Mouse (Mus musculus): ENCODE data around the gene Usp50. TPM values are rescaled to one million over a fixed set of nuclear protein-coding genes. Genes with fewer than 3 reads are reported as not detected.

Usp50 gene
- polyA plus RNA-seq, 1 experiment from 2014 or later, result 1.9 TPM

DNA sequence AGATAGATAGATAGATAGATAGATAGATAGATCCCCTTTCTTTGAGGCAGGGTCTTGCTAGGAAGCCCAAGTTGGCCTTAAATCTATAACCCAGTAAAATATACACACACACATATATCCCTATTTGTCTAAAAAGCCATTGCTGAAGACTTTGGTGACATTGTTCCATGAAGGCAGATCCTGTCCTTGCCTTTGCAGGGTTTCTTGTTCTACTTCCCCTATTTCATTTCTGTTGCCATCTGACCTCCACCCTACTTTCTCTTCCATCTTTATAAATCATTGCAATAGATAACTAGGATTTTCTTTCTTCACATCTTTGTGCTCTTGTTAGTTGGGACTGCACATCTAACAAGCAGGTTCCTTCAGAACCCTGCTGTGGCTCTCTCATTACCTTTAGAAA is 70.3 kb downstream of the Usp50 start:
- Histone ChIP-seq H3K4me1 (ENCODE audit: control insufficient read depth, insufficient read depth, low read length) (peaks cover 8% of the 10 kb centered on the region), H3K27me3 (ENCODE audit: control insufficient read depth, insufficient read depth, low read depth, low read length) (no peaks in the 10 kb centered on the region), H3K9me3 (replicated peaks; ENCODE audit: control insufficient read depth, low read length, poor library complexity, severe bottlenecking) (no peaks in the 10 kb centered on the region), H3K36me3 (ENCODE audit: control insufficient read depth, insufficient read depth, low read length) (no peaks in the 10 kb centered on the region), H3K4me2 (ENCODE audit: low read length) (no peak overlapping the region), H3K9ac (ENCODE audit: low read depth, low read length) (no peak overlapping the region), H3K27ac (ENCODE audit: low read length) (no peak overlapping the region), H3K4me3 (ENCODE audit: low read depth, low read length) (no peak overlapping the region)
- no peak for ATAC-seq

DNA sequence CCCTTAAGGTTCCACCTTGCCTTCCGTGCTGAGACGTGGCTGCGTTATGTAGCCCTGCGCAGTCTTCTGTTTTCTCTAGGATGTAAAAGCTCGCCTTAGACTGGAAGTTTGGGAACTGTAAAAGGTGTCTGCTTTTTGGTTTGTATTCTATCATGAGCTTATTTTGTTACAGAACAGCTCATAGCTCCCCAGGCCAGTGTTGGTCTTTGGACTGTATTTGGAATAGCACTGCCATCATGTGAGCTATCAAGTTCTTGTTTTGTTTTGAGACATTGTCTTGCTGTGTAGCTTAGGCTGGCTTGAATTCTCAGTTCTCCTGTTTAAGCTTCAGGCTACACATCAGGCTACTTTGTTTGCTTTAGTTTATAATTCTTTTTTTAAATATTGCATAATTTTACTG is 70.7 kb downstream of the Usp50 start:
- H3K36me3 ChIP-seq (ENCODE audit: control insufficient read depth, insufficient read depth, low read length), result no peaks in the 10 kb centered on the region
- no peak overlapping the region for H3K4me2 ChIP-seq (ENCODE audit: low read length)
- H3K27me3 ChIP-seq (ENCODE audit: control insufficient read depth, insufficient read depth, low read depth, low read length), result no peaks in the 10 kb centered on the region
- WGBS, result 98% methylated on average over 5 of the region's 5 CpGs
- H3K4me3 ChIP-seq (ENCODE audit: low read depth, low read length), result no peak overlapping the region
- H3K27ac ChIP-seq (ENCODE audit: low read length), result no peak overlapping the region
- H3K4me1 ChIP-seq (ENCODE audit: control insufficient read depth, insufficient read depth, low read length), result peaks cover 10% of the 10 kb centered on the region
- ATAC-seq, result no peak
- H3K9me3 ChIP-seq (replicated peaks; ENCODE audit: control insufficient read depth, low read length, poor library complexity, severe bottlenecking), result no peaks in the 10 kb centered on the region
- no peak overlapping the region for H3K9ac ChIP-seq (ENCODE audit: low read depth, low read length)

DNA sequence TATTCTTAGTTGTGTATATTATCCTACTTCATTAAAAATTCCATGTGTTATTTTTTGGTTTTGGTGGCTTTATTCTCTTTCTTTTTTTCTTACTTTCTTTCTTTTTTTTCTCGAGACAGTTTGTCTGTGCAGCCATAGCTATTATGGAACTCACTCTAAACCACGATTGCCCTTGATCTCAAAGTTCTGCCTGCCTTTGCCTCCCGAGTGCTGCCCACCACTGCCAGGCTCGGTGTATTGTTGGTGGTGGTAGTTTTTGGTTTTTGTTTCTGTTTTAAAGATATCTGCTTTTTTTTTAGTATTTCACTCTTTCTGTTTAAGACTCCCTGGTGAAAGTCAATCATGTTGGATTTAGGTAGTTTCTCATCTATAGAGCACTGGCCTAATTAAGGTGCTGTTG is 74.9 kb downstream of the Usp50 start:
- WGBS, result 84% methylated on average over 4 of the region's 4 CpGs
- no peak overlapping the region for H3K9ac ChIP-seq (ENCODE audit: low read depth, low read length)
- peaks cover 7% of the 10 kb centered on the region for H3K27me3 ChIP-seq (ENCODE audit: control insufficient read depth, insufficient read depth, low read depth, low read length)
- H3K4me1 ChIP-seq (ENCODE audit: control insufficient read depth, insufficient read depth, low read length), result peaks cover 10% of the 10 kb centered on the region
- H3K27ac ChIP-seq (ENCODE audit: low read length), result no peak overlapping the region
- peak overlapping the region; percentile 86 for H3K4me2 ChIP-seq (ENCODE audit: low read length)
- no peak for ATAC-seq
- no peak overlapping the region for H3K4me3 ChIP-seq (ENCODE audit: low read depth, low read length)
- H3K9me3 ChIP-seq (replicated peaks; ENCODE audit: control insufficient read depth, low read length, poor library complexity, severe bottlenecking), result no peaks in the 10 kb centered on the region
- H3K36me3 ChIP-seq (ENCODE audit: control insufficient read depth, insufficient read depth, low read length), result no peaks in the 10 kb centered on the region

DNA sequence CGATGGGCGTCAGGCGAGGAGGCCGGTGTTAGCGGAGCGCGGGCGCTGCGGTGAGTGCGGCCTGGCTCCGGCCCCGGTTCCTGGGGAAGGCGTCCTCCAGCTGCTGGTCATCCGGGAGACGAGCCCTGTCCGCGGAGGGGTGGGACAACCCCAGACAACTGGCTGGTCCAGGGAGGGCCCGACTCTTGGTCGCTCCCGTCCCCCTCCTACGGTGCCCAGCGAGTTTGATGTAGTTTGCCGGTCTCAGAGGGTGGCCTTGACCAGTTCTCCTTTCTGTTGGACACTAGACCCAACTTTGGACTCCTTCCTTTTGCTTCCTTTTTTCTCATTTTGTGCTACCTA is 75.9 kb downstream of the Usp50 start:
- Histone ChIP-seq H3K36me3 (ENCODE audit: control insufficient read depth, insufficient read depth, low read length) (no peaks in the 10 kb centered on the region), H3K9me3 (replicated peaks; ENCODE audit: control insufficient read depth, low read length, poor library complexity, severe bottlenecking) (no peaks in the 10 kb centered on the region), H3K27me3 (ENCODE audit: control insufficient read depth, insufficient read depth, low read depth, low read length) (peaks cover 7% of the 10 kb centered on the region), H3K4me2 (ENCODE audit: low read length) (peak overlapping the region; percentile 86), H3K9ac (ENCODE audit: low read depth, low read length) (peak overlapping the region; percentile 89), H3K4me1 (ENCODE audit: control insufficient read depth, insufficient read depth, low read length) (peaks cover 10% of the 10 kb centered on the region), H3K27ac (ENCODE audit: low read length) (peak overlapping the region; percentile 88), H3K4me3 (ENCODE audit: low read depth, low read length) (peak overlapping the region; percentile 92)
- ATAC-seq, result peak; percentile 90
- 0% methylated on average over 22 of the region's 23 CpGs for WGBS

DNA sequence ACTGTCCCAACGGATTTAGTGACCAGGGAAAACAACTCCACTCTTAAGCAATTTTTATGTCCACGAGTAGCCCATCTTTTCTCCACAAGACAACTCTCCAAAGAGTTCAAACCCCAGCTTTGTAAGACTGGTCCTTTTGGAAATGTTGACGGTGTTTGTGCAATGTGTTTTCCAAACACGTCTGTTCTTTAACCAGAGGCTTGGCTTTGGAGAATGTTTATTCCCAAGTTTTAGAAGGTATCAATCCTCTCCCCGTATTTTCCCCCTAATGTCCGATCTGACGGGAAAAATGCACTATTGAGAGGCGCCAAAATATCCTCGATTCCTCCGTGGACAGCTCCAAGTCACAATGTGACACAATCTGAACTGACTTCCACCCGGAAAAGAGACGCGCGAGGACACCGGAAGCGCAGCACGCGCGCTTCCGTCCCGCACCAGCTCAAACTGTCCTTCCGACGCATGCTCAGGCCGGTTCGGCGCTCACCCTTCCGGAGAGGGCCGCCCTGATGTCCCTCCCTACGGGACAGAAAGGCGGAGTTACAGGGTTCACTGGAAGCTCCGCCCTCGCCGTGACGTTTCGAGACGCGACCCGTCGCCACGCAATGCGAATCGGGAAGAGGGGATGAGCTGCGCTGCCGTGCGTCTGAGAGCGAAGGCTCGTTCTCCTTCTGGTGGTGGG is 76.4 kb downstream of the Usp50 start, which contains the start of gene Usp8:
Usp8 (plus strand) TSS at position 570 of the 679 bp plus-strand sequence.
- ATAC-seq, result peak; percentile 100
- H3K4me1 ChIP-seq (ENCODE audit: control insufficient read depth, insufficient read depth, low read length), result peaks cover 10% of the 10 kb centered on the region
- peak within 1 kb of the TSS; percentile 86 for H3K4me2 ChIP-seq (ENCODE audit: low read length)
- peak within 1 kb of the TSS; percentile 89 for H3K9ac ChIP-seq (ENCODE audit: low read depth, low read length)
- H3K36me3 ChIP-seq (ENCODE audit: control insufficient read depth, insufficient read depth, low read length), result no peaks in the 10 kb centered on the region
- H3K27ac ChIP-seq (ENCODE audit: low read length), result peak within 1 kb of the TSS; percentile 88
- no peaks in the 10 kb centered on the region for H3K9me3 ChIP-seq (replicated peaks; ENCODE audit: control insufficient read depth, low read length, poor library complexity, severe bottlenecking)
- H3K4me3 ChIP-seq (ENCODE audit: low read depth, low read length), result peak within 1 kb of the TSS; percentile 92
- peaks cover 7% of the 10 kb centered on the region for H3K27me3 ChIP-seq (ENCODE audit: control insufficient read depth, insufficient read depth, low read depth, low read length)
- 2% methylated on average over 47 of the region's 47 CpGs for WGBS

DNA sequence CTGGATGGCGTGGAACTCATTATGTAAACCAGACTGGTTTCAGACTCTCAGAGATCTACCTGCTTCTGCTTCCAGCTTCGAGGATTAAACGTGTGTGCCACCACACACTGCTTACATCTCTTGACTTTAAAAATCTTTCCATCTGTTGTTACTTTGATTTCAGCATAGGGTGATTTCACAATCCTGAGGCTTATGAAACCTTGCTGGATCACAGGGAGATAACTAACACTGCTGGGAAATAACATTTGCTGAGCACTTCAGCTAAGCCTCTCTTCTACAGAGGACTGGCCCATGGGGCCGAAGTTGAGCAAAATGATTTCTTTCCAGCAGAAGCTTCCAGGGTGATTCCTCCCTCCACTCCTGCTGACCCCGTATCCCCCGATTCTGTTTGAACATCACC is 88.0 kb downstream of the Usp50 start:
- no peaks in the 10 kb centered on the region for H3K9me3 ChIP-seq (replicated peaks; ENCODE audit: control insufficient read depth, low read length, poor library complexity, severe bottlenecking)
- H3K27me3 ChIP-seq (ENCODE audit: control insufficient read depth, insufficient read depth, low read depth, low read length), result no peaks in the 10 kb centered on the region; the same call in 1 of the 2 replicates
- H3K4me3 ChIP-seq (ENCODE audit: low read depth, low read length), result no peak overlapping the region
- no peak overlapping the region for H3K27ac ChIP-seq (ENCODE audit: low read length)
- no peak overlapping the region for H3K4me2 ChIP-seq (ENCODE audit: low read length)
- H3K36me3 ChIP-seq (ENCODE audit: control insufficient read depth, insufficient read depth, low read length), result no peaks in the 10 kb centered on the region
- H3K4me1 ChIP-seq (ENCODE audit: control insufficient read depth, insufficient read depth, low read length), result no peaks in the 10 kb centered on the region
- no peak for ATAC-seq
- WGBS, result 86% methylated on average over 6 of the region's 6 CpGs
- H3K9ac ChIP-seq (ENCODE audit: low read depth, low read length), result no peak overlapping the region

DNA sequence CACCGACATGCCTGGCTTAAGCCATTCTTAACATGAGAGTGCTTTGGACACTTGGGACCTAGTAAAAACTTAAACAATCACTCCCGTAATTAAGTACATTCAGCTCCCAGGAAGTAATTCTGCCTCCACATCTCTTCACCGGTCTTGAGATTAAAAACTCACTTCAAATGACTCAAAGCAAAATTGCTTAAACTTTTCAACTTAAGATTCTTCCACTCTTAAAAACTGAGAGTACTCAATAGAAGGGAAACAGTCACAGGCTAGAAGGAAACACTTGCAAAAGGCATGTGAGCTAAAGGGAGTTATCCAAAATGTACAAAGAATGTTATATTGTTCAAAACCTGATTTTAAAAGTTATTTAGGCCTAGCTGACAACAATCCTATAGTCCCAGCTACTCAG is 92.0 kb downstream of the Usp50 start:
- WGBS, result 78% methylated on average over 3 of the region's 3 CpGs
- Histone ChIP-seq H3K27me3 (ENCODE audit: control insufficient read depth, insufficient read depth, low read depth, low read length) (no peaks in the 10 kb centered on the region), H3K4me3 (ENCODE audit: low read depth, low read length) (no peak overlapping the region), H3K27ac (ENCODE audit: low read length) (no peak overlapping the region), H3K4me2 (ENCODE audit: low read length) (no peak overlapping the region), H3K9ac (ENCODE audit: low read depth, low read length) (no peak overlapping the region), H3K36me3 (ENCODE audit: control insufficient read depth, insufficient read depth, low read length) (no peaks in the 10 kb centered on the region), H3K9me3 (replicated peaks; ENCODE audit: control insufficient read depth, low read length, poor library complexity, severe bottlenecking) (no peaks in the 10 kb centered on the region), H3K4me1 (ENCODE audit: control insufficient read depth, insufficient read depth, low read length) (no peaks in the 10 kb centered on the region)
- no peak for ATAC-seq

DNA sequence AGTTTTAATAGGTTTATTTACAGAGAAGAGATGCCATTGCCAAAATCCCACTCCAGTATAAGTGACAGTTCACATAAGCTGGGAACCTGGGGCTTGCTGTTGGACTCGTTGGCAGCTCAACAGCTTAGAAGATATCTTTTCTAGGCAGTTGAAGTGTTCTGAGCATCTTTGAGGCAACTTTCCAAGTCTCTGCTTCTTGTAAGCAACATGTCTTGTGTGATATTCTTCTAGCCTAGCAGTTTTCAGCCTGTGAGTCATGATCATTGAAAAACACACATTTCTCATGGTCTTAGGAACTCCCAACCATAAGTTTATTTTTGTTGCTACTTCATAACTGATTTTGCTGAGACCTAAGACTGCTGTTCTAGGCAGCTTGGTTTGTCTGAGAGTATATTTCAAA is 100.3 kb downstream of the Usp50 start:
- ATAC-seq, result no peak
- H3K27me3 ChIP-seq (ENCODE audit: control insufficient read depth, insufficient read depth, low read depth, low read length), result no peaks in the 10 kb centered on the region
- no peaks in the 10 kb centered on the region for H3K4me1 ChIP-seq (ENCODE audit: control insufficient read depth, insufficient read depth, low read length)
- H3K9me3 ChIP-seq (replicated peaks; ENCODE audit: control insufficient read depth, low read length, poor library complexity, severe bottlenecking), result 0 out of 2 replicates have a peak, but pooled peaks cover 3% of the 10 kb centered on the region
- peaks cover 4% of the 10 kb centered on the region for H3K36me3 ChIP-seq (ENCODE audit: control insufficient read depth, insufficient read depth, low read length)
- H3K4me3 ChIP-seq (ENCODE audit: low read depth, low read length), result no peak overlapping the region
- 90% methylated on average over 1 of the region's 1 CpGs for WGBS
- no peak overlapping the region for H3K9ac ChIP-seq (ENCODE audit: low read depth, low read length)
- H3K27ac ChIP-seq (ENCODE audit: low read length), result no peak overlapping the region
- no peak overlapping the region for H3K4me2 ChIP-seq (ENCODE audit: low read length)

DNA sequence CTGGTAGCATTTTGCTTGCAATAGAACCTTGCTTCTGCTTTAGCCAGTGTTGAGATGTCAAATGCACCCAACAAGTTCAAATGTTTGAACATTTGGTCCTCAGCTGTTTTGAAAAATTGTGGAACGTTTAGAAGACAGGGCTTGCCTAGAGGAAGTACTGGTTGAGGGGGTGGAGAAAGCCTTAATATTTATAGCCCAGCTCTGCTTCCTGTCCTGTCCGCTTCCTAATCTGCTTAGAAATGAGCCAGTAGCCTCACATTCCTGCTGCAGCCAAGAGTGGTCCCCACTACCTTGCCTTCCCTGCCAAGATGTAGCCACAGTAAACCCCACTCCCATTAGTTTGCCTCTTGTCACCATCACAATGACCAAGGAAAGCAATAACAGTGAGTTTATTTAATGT is 100.9 kb downstream of the Usp50 start:
- 92% methylated on average over 2 of the region's 2 CpGs for WGBS
- Histone ChIP-seq H3K4me1 (ENCODE audit: control insufficient read depth, insufficient read depth, low read length) (0 out of 2 replicates have a peak, but pooled peaks cover 2% of the 10 kb centered on the region), H3K4me2 (ENCODE audit: low read length) (no peak overlapping the region), H3K27ac (ENCODE audit: low read length) (no peak overlapping the region), H3K4me3 (ENCODE audit: low read depth, low read length) (no peak overlapping the region), H3K9ac (ENCODE audit: low read depth, low read length) (no peak overlapping the region), H3K9me3 (replicated peaks; ENCODE audit: control insufficient read depth, low read length, poor library complexity, severe bottlenecking) (0 out of 2 replicates have a peak, but pooled peaks cover 3% of the 10 kb centered on the region), H3K36me3 (ENCODE audit: control insufficient read depth, insufficient read depth, low read length) (peaks cover 4% of the 10 kb centered on the region), H3K27me3 (ENCODE audit: control insufficient read depth, insufficient read depth, low read depth, low read length) (no peaks in the 10 kb centered on the region)
- ATAC-seq, result no peak

Data from midbrain, embryonic 16.5 days (tissue).